Mouse (Mus musculus) heart, adult 2 months (tissue): ENCODE data around the gene Sf3b1.

Experiments used
- EP300 ChIP-seq: fragments of 200-500 bp; IDR thresholded peaks from 2 replicates; pipeline ENCODE4 v1.6.1; 2011; ENCODE audit warnings: low read depth, low read length, control low read depth; ENCODE audit not compliant: insufficient read depth
- POLR2A ChIP-seq: fragments of 200-500 bp; IDR thresholded peaks from 2 replicates; pipeline ENCODE4 v1.6.1; 2011; ENCODE audit warnings: mild to moderate bottlenecking, low read depth, low read length, control low read depth; ENCODE audit not compliant: insufficient read depth

DNA sequence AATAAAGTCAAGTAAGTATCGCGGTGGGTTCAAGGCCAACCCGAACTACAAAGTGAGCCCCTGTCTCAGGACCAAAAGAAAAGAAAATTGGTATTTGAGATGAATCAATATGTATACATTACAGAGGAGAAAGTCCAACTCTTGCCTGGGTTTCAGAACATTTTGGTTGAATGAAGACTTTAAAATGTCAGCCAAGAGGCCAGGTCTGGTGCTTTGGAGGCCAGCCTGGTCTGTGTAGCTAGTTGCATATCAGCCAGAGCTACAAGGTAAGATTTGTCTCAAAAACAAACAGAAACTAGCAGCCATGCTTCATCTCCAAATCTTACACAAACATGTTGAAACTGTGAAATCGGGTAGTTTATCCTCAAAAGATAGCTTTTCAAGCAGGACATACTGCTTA, 26.3 kb upstream of the Sf3b1 start:
- TF ChIP-seq EP300, result no peak
- no peak for TF ChIP-seq POLR2A
